Mouse (Mus musculus) kidney, adult 2 months (tissue): Measurements from ENCODE around the gene Cyp8b1. TPM values are rescaled to one million over a fixed set of nuclear protein-coding genes. Genes with fewer than 3 reads are reported as not detected.

ENCODE experiments used
- DNase-seq: peaks from one replicate; pipeline ENCODE4 v3.0.0; 2021
- H3K27ac ChIP-seq: fragments of 200-500 bp; 2 replicates; pipeline ENCODE4 v1.5.1; 2012; ENCODE audit warnings: low read depth, low read length, control low read depth, inconsistent platforms; ENCODE audit not compliant: insufficient read depth
- H3K27me3 ChIP-seq: fragments of 200-500 bp; replicated peaks from 2 replicates; pipeline ENCODE4 v1.6.1; 2012; ENCODE audit warnings: mild to moderate bottlenecking, moderate library complexity, low read length, inconsistent platforms; ENCODE audit not compliant: control insufficient read depth, insufficient read depth
- H3K36me3 ChIP-seq: fragments of 200-500 bp; 2 replicates; pipeline ENCODE4 v1.6.1; 2012; ENCODE audit warnings: mild to moderate bottlenecking, moderate library complexity, low read length, inconsistent platforms; ENCODE audit not compliant: control insufficient read depth, insufficient read depth
- H3K4me1 ChIP-seq: fragments of 200-500 bp; 2 replicates; pipeline ENCODE4 v1.6.1; 2011; ENCODE audit warnings: low read length; ENCODE audit not compliant: control insufficient read depth, insufficient read depth
- H3K4me3 ChIP-seq: fragments of 200-500 bp; 2 replicates; pipeline ENCODE4 v1.5.1; 2011; ENCODE audit warnings: mild to moderate bottlenecking, low read depth, low read length, control low read depth; ENCODE audit not compliant: insufficient read depth
- CTCF ChIP-seq: fragments of 200-500 bp; conservative IDR thresholded peaks from 2 replicates; pipeline ENCODE4 v1.5.1; 2011; ENCODE audit warnings: low read depth, mild to moderate bottlenecking, control low read depth, low read length, moderate library complexity, mixed read lengths; ENCODE audit not compliant: insufficient read depth, insufficient read length
- POLR2A ChIP-seq: fragments of 200-500 bp; IDR thresholded peaks from one replicate; pipeline ENCODE4 v1.6.1; 2011; ENCODE audit warnings: low read depth, low read length, control low read depth
- WGBS: fragments of 180-500 bp; shearing (Covaris S2); methylation state at CpG from one replicate; pipeline ENCODE4 v1.1.7; 2018; 5-methylcytosine and 5-hydroxymethylcytosine counted together
- polyA plus RNA-seq: library from polyadenylated mRNA; depleted of rRNA; stranded (reverse); fragments of >200 nt; gene quantifications from 2 replicates; pipeline ENCODE4 v1.2.3, GENCODE M21; 2012

Cyp8b1 gene
- polyA plus RNA-seq, 1 experiment: 0.16 TPM

DNA sequence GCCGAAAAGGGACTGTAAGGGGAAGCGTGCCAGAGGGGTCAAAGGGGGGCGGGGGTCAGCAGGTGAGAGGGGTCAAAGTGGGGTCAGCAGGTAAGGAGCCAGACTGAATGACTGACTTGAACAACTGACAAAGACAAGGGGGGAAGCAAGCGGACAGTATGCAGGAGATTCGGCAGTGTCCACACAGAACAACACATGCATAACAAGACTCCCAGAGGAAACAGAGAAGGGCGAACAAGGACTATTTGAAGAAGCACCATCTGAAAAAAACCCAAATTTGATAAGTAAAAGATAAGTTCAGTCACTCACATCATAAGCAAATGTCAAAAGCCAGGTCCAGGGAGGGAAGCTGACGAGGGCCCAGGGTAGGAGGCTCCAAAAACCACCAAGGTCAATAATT lies 11.6 kb upstream of the Cyp8b1 start:
- Histone ChIP-seq H3K4me1 (no peaks in the 10 kb centered on the region), H3K27ac (no peak overlapping the region), H3K27me3 (no peaks in the 10 kb centered on the region), H3K36me3 (no peaks in the 10 kb centered on the region), H3K4me3 (no peak overlapping the region)
- TF ChIP-seq POLR2A (no peak), CTCF (no peak)
- DNase-seq: no peak
- 79% methylated on average over 7 of the region's 7 CpGs for WGBS

DNA sequence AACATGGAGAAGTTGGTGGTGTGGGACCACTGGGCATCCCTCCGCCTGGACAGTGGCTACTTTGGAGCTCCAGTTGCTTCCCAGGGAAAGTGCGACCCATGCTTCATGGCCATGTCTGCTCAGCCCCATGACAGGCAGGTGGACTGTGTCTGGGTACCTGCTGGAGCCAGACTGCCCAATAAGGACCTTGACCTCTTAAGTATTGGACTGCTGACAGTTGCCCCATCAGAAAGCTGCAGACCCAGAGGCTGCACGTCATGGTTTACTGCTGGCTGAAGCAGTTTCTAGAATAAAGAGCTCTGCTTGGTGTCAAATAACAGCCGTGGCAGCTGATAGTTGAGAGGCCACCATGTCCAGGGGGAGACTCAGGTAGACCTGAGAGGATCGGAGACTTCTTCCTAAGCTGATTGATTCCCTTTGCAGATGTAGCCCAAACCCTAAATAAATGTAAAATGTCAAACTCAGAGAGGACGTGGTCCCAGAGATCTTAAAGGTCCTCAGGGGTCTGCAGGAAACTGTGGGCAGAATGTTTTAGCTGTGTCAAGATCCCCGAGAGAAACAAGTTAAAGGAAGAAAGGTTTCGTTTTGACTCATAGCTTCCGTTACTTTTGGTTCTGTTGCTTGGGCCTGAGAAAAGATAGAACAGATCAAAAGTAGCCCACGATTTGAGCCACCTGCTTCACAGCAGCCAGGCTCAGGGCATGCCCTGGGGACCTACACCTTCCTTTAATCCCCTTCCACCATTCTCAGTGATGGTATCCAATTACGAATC lies 10.7 kb upstream of the Cyp8b1 start:
- Histone ChIP-seq H3K36me3 (no peaks in the 10 kb centered on the region), H3K27ac (no peak overlapping the region), H3K4me1 (no peaks in the 10 kb centered on the region), H3K4me3 (no peak overlapping the region), H3K27me3 (no peaks in the 10 kb centered on the region)
- TF ChIP-seq POLR2A (no peak), CTCF (no peak)
- WGBS: 47% methylated on average over 11 of the region's 11 CpGs
- peak; percentile 12 for DNase-seq

DNA sequence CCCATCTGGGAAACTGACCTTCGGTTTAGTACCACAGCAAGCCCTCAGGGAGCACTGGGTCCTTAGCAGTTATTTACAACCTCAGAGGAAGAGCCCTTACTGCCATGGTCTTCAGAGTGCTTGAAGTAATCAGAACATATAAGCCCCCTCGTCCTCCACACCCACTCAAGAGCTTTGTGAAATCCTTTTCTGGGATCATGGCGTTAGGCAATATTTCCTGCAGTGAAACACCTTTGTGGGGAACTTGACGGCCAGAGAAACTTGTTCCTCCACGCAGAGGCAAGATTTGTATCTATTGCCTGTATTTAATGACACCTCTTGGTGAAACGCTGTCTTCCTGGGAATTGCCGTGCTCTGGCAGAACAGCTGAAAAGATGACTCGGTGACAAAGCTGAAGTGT lies 9.9 kb upstream of the Cyp8b1 start:
- Histone ChIP-seq H3K36me3 (no peaks in the 10 kb centered on the region), H3K27ac (no peak overlapping the region), H3K27me3 (no peaks in the 10 kb centered on the region), H3K4me3 (no peak overlapping the region), H3K4me1 (no peaks in the 10 kb centered on the region)
- DNase-seq: no peak
- WGBS: 47% methylated on average over 8 of the region's 8 CpGs
- no peak for TF ChIP-seq POLR2A

DNA sequence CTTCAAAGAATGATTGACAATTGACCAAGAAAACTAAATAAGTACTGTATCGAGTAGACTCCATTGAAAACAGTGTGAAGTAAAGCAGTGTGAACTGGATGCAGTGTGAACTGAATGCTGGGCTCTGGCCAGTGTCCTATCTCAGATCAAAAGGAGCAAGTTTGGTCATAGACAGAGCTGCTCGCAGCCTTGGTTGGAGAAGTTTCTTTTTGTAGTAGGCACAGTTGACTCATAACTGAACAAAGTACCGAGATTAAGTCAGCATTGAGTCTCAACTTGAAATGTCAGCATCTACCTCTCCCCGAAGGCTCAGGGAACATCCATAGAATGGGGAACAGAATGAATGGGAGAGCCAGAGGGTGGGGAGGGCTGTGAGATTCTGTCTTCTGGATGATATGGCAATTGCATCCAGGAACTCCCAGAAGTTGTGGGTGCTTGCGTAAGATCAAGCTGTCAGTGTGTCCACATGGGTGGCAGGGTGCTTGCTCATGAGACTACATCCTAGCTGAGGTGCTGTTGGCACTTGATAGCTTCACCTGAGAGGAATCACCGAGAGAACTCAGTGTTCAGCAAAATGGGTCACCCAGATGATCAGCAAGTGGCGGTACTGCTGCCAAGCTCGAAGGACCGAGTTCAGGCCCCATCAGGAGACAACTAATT lies 8.9 kb upstream of the Cyp8b1 start:
- Histone ChIP-seq H3K4me1 (no peaks in the 10 kb centered on the region), H3K27ac (no peak overlapping the region), H3K27me3 (no peaks in the 10 kb centered on the region), H3K4me3 (no peak overlapping the region), H3K36me3 (no peaks in the 10 kb centered on the region)
- 93% methylated on average over 9 of the region's 9 CpGs for WGBS
- no peak for DNase-seq
- no peak for TF ChIP-seq CTCF
- no peak for TF ChIP-seq POLR2A

DNA sequence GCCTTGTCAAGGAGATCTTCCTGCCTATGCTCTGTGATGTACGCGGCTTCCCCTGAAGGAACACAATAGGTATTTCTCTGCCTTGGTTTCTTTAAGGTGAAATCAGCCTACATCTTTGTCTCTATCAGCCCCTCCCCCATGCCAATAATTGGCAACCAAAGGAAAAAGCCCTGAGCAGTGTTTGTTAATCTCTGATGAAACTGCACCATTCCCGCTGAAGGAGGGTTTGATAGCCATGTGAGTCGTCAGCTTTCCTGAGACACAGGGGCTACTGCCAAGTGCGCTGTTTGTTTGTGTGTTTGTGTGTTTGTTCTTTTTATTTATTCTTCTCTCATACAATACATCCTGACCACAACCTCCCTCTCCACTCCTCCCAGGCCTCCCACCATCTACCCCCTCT lies 7.8 kb upstream of the Cyp8b1 start:
- Histone ChIP-seq H3K4me1 (no peaks in the 10 kb centered on the region; the same call in 1 of the 2 replicates), H3K27ac (no peak overlapping the region), H3K27me3 (no peaks in the 10 kb centered on the region), H3K36me3 (no peaks in the 10 kb centered on the region), H3K4me3 (no peak overlapping the region)
- WGBS: 91% methylated on average over 5 of the region's 5 CpGs
- TF ChIP-seq CTCF (no peak), POLR2A (no peak)
- DNase-seq: no peak

DNA sequence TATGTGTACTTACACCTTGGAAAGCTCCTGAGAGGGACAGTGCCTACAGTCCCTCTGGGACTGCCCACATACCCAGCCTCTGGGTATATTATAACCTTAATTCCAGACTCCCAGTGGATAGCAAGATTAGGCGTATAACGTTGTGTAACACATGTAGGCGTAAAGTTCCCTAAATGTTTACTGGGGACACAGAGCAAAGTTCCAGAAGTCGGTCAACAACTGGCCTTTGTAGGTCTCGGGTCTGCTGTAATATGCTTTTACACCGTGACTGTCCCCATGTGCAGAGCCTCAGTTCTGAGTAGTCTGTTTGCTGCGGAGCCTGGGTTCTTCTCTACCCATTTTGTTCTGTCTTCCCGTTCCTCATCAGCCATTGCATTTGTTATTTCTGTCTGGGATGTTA lies 7.3 kb upstream of the Cyp8b1 start:
- Histone ChIP-seq H3K27me3 (no peaks in the 10 kb centered on the region), H3K4me1 (no peaks in the 10 kb centered on the region; the same call in 1 of the 2 replicates), H3K4me3 (no peak overlapping the region), H3K36me3 (no peaks in the 10 kb centered on the region), H3K27ac (no peak overlapping the region)
- WGBS: 75% methylated on average over 8 of the region's 8 CpGs
- DNase-seq: no peak
- TF ChIP-seq POLR2A (no peak), CTCF (no peak)

DNA sequence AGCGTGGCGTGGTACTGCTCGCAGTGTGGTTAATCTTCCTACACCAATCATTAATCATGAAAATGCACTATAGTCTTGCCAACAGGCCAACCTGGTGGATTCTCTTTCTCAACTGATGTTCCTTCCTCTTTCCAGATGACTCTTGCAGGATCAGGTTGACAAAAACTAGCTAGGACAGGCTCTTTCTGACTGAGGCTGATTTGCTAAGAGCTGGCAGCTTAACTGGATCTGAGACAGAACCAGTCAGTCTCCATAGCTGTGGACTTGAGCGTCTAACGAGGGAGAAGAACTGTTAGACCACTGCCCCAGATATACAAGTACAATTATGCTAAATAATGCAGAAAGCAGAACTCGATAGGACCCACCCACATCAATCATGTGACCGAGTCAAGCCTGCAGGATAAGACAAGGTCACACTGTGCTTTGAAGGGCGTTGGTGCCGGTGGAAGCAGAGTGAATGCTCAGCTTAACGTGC lies 3.0 kb upstream of the Cyp8b1 start:
- Histone ChIP-seq H3K36me3 (no peaks in the 10 kb centered on the region), H3K27me3 (no peaks in the 10 kb centered on the region), H3K4me3 (no peak overlapping the region), H3K4me1 (peaks cover 5% of the 10 kb centered on the region; the same call in 1 of the 2 replicates), H3K27ac (no peak overlapping the region)
- DNase-seq: peak; percentile 47
- WGBS: 53% methylated on average over 10 of the region's 10 CpGs
- TF ChIP-seq CTCF: no peak
- no peak for TF ChIP-seq POLR2A
